Mouse (Mus musculus): ENCODE measurements at regions not wholly inside any gene's neighbourhood (a gene's known extent, or its start where the extent isn't known, plus 50 kb on each side); places are given as distances from the start of the nearest gene placed in this dataset.
"Not testable (repeated sequence)": the region's sequence is repeated elsewhere in the genome, so short reads cannot be mapped to it uniquely, and the experiment has no call there.

DNA sequence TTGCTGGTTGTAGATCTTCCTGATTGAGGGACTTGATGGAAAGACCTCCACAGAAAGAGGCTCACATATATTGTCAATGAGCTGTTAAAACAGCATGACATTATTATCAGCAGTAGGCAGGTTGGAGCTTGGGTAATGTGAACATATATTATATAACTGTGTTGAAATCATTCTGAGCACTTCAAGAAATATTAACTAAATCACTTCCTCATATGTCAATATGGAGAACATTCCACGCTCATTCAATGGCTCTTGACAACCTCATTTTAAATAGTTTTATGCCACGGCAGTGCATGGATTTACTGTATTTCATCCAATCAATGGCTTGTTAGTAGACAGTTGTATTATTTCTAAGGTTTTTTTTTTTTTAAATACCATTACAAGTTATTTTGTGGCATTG, 350.6 kb downstream of the Arl6ip6 start:
- H3K9me3 ChIP-seq (ENCODE audit: control insufficient read depth, low read length), result peaks cover 5% of the 10 kb centered on the region; the same call in 1 of the 2 replicates
- H3K27me3 ChIP-seq (replicated peaks; ENCODE audit: control insufficient read depth, insufficient read depth, low read length), result no peaks in the 10 kb centered on the region
- no peak overlapping the region for H3K27ac ChIP-seq (ENCODE audit: low read depth, low read length)
- H3K4me1 ChIP-seq (ENCODE audit: control insufficient read depth, insufficient read depth, low read depth, low read length), result no peaks in the 10 kb centered on the region
- no peaks in the 10 kb centered on the region for H3K36me3 ChIP-seq (ENCODE audit: control insufficient read depth, insufficient read depth, low read length)
- no peak overlapping the region for H3K4me3 ChIP-seq (ENCODE audit: low read length)
- 90% methylated on average over 2 of the region's 2 CpGs for WGBS
- H3K9ac ChIP-seq (ENCODE audit: low read depth, low read length), result no peak overlapping the region
- ATAC-seq, result no peak
- no peak overlapping the region for H3K4me2 ChIP-seq (ENCODE audit: low read length)

GRCm38 (mm10) chr2:53574007-53574406, 382.5 kb downstream of the Arl6ip6 start:
- Histone ChIP-seq H3K9me3 (ENCODE audit: control insufficient read depth, low read length) (no peaks in the 10 kb centered on the region), H3K4me2 (ENCODE audit: low read length) (no peak overlapping the region), H3K9ac (ENCODE audit: low read depth, low read length) (no peak overlapping the region), H3K27ac (ENCODE audit: low read depth, low read length) (no peak overlapping the region), H3K36me3 (ENCODE audit: control insufficient read depth, insufficient read depth, low read length) (no peaks in the 10 kb centered on the region), H3K27me3 (replicated peaks; ENCODE audit: control insufficient read depth, insufficient read depth, low read length) (no peaks in the 10 kb centered on the region), H3K4me3 (ENCODE audit: low read length) (no peak overlapping the region), H3K4me1 (ENCODE audit: control insufficient read depth, insufficient read depth, low read depth, low read length) (no peaks in the 10 kb centered on the region)
- no peak for ATAC-seq
- 18% methylated on average over 1 of the region's 1 CpGs for WGBS

- H3K9ac ChIP-seq (ENCODE audit: low read depth, low read length), result no peak overlapping the region
- H3K36me3 ChIP-seq (ENCODE audit: control insufficient read depth, insufficient read depth, low read length), result no peaks in the 10 kb centered on the region
- H3K9me3 ChIP-seq (ENCODE audit: control insufficient read depth, low read length), result no peaks in the 10 kb centered on the region
- no peak overlapping the region for H3K4me2 ChIP-seq (ENCODE audit: low read length)
- no peaks in the 10 kb centered on the region for H3K27me3 ChIP-seq (replicated peaks; ENCODE audit: control insufficient read depth, insufficient read depth, low read length)
- H3K4me3 ChIP-seq (ENCODE audit: low read length), result no peak overlapping the region
- H3K4me1 ChIP-seq (ENCODE audit: control insufficient read depth, insufficient read depth, low read depth, low read length), result no peaks in the 10 kb centered on the region
- WGBS, result 72% methylated on average over 2 of the region's 2 CpGs
- H3K27ac ChIP-seq (ENCODE audit: low read depth, low read length), result no peak overlapping the region
- ATAC-seq, result no peak
Observed at GRCm38 (mm10) chr2:53605829-53606228, 414.3 kb downstream of the Arl6ip6 start.

DNA sequence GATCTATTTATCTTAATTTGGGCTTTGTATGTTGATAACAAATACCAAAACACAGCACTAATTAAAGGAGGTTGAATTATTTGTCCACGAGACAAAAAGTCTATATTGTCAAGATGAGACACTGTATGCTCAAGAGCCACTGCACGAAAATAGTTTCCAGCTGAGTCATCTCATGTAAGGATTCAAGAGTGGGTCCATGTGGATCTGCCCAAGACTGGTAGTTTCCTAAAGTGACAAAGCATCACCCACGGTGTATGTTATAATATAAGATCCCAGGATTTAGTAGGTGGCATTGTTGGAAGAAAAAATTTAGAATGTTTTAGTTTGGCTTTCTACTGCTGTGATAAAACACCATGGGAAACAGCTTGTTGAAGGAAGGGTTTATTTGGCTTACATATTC, 428.2 kb downstream of the Arl6ip6 start:
- Histone ChIP-seq H3K4me1 (ENCODE audit: control insufficient read depth, insufficient read depth, low read depth, low read length) (no peaks in the 10 kb centered on the region), H3K27ac (ENCODE audit: low read depth, low read length) (no peak overlapping the region), H3K4me2 (ENCODE audit: low read length) (no peak overlapping the region), H3K9me3 (ENCODE audit: control insufficient read depth, low read length) (no peaks in the 10 kb centered on the region), H3K27me3 (replicated peaks; ENCODE audit: control insufficient read depth, insufficient read depth, low read length) (no peaks in the 10 kb centered on the region), H3K36me3 (ENCODE audit: control insufficient read depth, insufficient read depth, low read length) (no peaks in the 10 kb centered on the region), H3K4me3 (ENCODE audit: low read length) (no peak overlapping the region), H3K9ac (ENCODE audit: low read depth, low read length) (no peak overlapping the region)
- no peak for ATAC-seq
- 86% methylated on average over 3 of the region's 3 CpGs for WGBS

GRCm38 (mm10) chr2:53632816-53633474, 441.4 kb downstream of the Arl6ip6 start:
- not testable (repeated sequence) for H3K36me3 ChIP-seq (ENCODE audit: control insufficient read depth, insufficient read depth, low read length); H3K27ac ChIP-seq (ENCODE audit: low read depth, low read length); H3K4me1 ChIP-seq (ENCODE audit: control insufficient read depth, insufficient read depth, low read depth, low read length); ATAC-seq; H3K9me3 ChIP-seq (ENCODE audit: control insufficient read depth, low read length); H3K9ac ChIP-seq (ENCODE audit: low read depth, low read length); H3K4me3 ChIP-seq (ENCODE audit: low read length); H3K27me3 ChIP-seq (replicated peaks; ENCODE audit: control insufficient read depth, insufficient read depth, low read length); H3K4me2 ChIP-seq (ENCODE audit: low read length)
- 75% methylated on average over 19 of the region's 19 CpGs for WGBS

DNA sequence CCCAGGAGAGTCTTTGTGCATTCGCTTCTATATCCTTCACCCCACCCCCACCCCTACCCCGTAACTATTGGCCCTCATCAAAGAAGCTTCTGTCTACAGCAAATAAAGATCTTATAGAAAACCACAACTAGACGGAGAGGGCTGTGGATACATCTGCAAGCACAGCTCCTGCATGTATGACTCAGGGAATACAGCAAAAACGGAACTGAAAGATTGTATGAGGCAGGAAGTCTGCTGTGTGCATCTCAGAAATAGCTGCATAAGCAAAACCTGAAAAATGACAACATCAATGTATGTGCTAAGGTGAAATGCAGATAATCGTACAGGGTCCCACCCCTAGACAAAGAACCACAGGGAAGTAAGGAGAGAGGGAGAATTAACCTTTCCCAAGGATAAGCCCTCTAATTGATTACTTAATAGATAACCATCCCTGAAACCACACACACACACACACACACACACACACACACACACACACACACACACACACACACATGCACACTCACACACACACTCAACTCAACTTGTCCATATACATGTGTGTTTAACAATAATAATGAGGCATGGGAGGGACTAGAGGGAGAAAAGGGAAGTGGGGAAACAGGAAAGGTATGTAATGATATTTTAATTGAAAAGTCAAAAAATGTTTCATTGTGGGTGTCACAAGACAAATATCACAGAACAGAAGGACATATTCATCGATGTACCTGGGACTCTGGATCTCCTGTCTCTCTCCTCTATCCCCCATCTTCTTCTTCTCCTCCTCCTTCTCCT, 416.6 kb downstream of the Rprm start:
- Histone ChIP-seq H3K4me2 (ENCODE audit: low read length) (no peak overlapping the region), H3K27ac (ENCODE audit: low read depth, low read length) (no peak overlapping the region), H3K36me3 (ENCODE audit: control insufficient read depth, insufficient read depth, low read length) (no peaks in the 10 kb centered on the region), H3K9me3 (ENCODE audit: control insufficient read depth, low read length) (no peaks in the 10 kb centered on the region), H3K9ac (ENCODE audit: low read depth, low read length) (no peak overlapping the region), H3K4me1 (ENCODE audit: control insufficient read depth, insufficient read depth, low read depth, low read length) (no peaks in the 10 kb centered on the region), H3K4me3 (ENCODE audit: low read length) (no peak overlapping the region), H3K27me3 (replicated peaks; ENCODE audit: control insufficient read depth, insufficient read depth, low read length) (no peaks in the 10 kb centered on the region)
- no peak for ATAC-seq
- WGBS, result 83% methylated on average over 6 of the region's 6 CpGs

DNA sequence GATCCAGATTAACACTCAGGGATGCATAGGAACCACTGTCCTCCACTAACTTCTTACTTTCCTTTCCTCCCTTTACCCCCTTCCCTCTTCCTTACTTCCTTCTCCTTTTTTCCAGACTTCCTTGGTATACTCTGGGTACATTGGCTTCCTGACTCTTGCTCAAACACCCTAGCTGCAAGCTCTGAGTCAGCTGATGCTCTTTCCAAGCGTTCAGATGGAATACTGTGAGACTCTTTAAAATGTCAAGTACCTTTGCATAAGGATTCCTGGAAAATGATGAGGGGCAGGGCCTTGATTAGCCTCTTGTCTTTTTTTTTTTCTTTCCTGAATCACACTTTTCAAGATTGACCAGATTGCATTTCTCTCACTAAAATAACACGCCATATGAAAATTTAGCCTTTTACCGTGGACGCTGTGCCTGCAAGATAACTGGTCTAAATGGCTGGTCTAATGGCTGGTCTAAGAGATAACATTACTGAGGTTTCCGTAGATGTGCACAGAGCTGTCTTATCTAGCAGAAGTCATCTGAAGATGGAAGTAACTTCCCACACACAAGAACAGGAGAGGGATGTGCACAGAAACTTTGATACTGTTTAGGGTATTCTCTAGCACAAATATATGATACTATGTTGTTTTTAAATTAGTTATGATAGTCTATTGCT, 404.9 kb downstream of the Rprm start:
- no peak overlapping the region for H3K4me3 ChIP-seq (ENCODE audit: low read length)
- H3K27me3 ChIP-seq (replicated peaks; ENCODE audit: control insufficient read depth, insufficient read depth, low read length), result no peaks in the 10 kb centered on the region
- no peaks in the 10 kb centered on the region for H3K36me3 ChIP-seq (ENCODE audit: control insufficient read depth, insufficient read depth, low read length)
- H3K9me3 ChIP-seq (ENCODE audit: control insufficient read depth, low read length), result no peaks in the 10 kb centered on the region
- H3K4me2 ChIP-seq (ENCODE audit: low read length), result no peak overlapping the region
- 85% methylated on average over 5 of the region's 5 CpGs for WGBS
- ATAC-seq, result no peak
- H3K9ac ChIP-seq (ENCODE audit: low read depth, low read length), result no peak overlapping the region
- H3K27ac ChIP-seq (ENCODE audit: low read depth, low read length), result no peak overlapping the region
- no peaks in the 10 kb centered on the region for H3K4me1 ChIP-seq (ENCODE audit: control insufficient read depth, insufficient read depth, low read depth, low read length)

- WGBS, result 12% methylated on average over 4 of the region's 4 CpGs
- Histone ChIP-seq H3K9me3 (ENCODE audit: control insufficient read depth, low read length) (no peaks in the 10 kb centered on the region), H3K27me3 (replicated peaks; ENCODE audit: control insufficient read depth, insufficient read depth, low read length) (no peaks in the 10 kb centered on the region), H3K4me2 (ENCODE audit: low read length) (no peak overlapping the region), H3K27ac (ENCODE audit: low read depth, low read length) (no peak overlapping the region), H3K4me1 (ENCODE audit: control insufficient read depth, insufficient read depth, low read depth, low read length) (no peaks in the 10 kb centered on the region), H3K36me3 (ENCODE audit: control insufficient read depth, insufficient read depth, low read length) (no peaks in the 10 kb centered on the region), H3K4me3 (ENCODE audit: low read length) (no peak overlapping the region), H3K9ac (ENCODE audit: low read depth, low read length) (no peak overlapping the region)
- ATAC-seq, result no peak
Observed at GRCm38 (mm10) chr2:53682599-53682998, 402.8 kb downstream of the Rprm start.

GRCm38 (mm10) chr2:53687281-53687680, 398.1 kb downstream of the Rprm start:
- Histone ChIP-seq H3K27ac (ENCODE audit: low read depth, low read length) (no peak overlapping the region), H3K36me3 (ENCODE audit: control insufficient read depth, insufficient read depth, low read length) (no peaks in the 10 kb centered on the region), H3K4me2 (ENCODE audit: low read length) (no peak overlapping the region), H3K4me3 (ENCODE audit: low read length) (no peak overlapping the region), H3K27me3 (replicated peaks; ENCODE audit: control insufficient read depth, insufficient read depth, low read length) (no peaks in the 10 kb centered on the region), H3K9me3 (ENCODE audit: control insufficient read depth, low read length) (no peaks in the 10 kb centered on the region), H3K4me1 (ENCODE audit: control insufficient read depth, insufficient read depth, low read depth, low read length) (no peaks in the 10 kb centered on the region), H3K9ac (ENCODE audit: low read depth, low read length) (no peak overlapping the region)
- no peak for ATAC-seq
- WGBS, result 87% methylated on average over 7 of the region's 7 CpGs

All from hindbrain, embryonic 16.5 days (tissue).